9 mouse cellular contexts compared by ENCODE assay signal in genomic region chr10:83197690-83198336, GRCm38 (mm10).
DNase-seq lines count a peak whose midpoint lies in the region; ATAC-seq lines count a peak whose summit lies in the region.
"Had no signal": no experiment of that assay in that cellular context is flagged by ENCODE, and none has a peak within 500 bp of the region (broad histone marks: within the 10 kb centered on the region; RNA-seq: fewer than 3 reads in every experiment).

No protein-coding gene starts in this region.

- no peak overlapping the region for H3K4me2 ChIP-seq in intestine, embryonic 14.5 days (ENCODE audit: low read length)
- H3K4me2 ChIP-seq in intestine, embryonic 16.5 days (ENCODE audit: low read depth, low read length) = no peak overlapping the region
- H3K4me2 ChIP-seq: neural tube, embryonic 13.5 days had no signal

- intact Hi-C loops in heart, postnatal 36 days (cut with DNase I) = loop anchor here (1.0 to 10.0 kb wide), 3 partner anchors 96 to 383 kb away; no protein-coding TSS in a partner anchor

- no peaks in the 10 kb centered on the region for H3K27me3 ChIP-seq in intestine, embryonic 14.5 days (replicated peaks; ENCODE audit: control insufficient read depth, insufficient read depth, low read length)
- H3K27me3 ChIP-seq in intestine, embryonic 16.5 days (replicated peaks; ENCODE audit: control insufficient read depth, insufficient read depth, low read length) = no peaks in the 10 kb centered on the region
- H3K27me3 ChIP-seq in megakaryocyte, embryonic 14.5 days (replicated peaks) = peaks cover 11% of the 10 kb centered on the region
- H3K27me3 ChIP-seq: neural tube, embryonic 13.5 days had no signal

- H3K9me3 ChIP-seq in intestine, embryonic 14.5 days (ENCODE audit: control insufficient read depth, low read length) = no peaks in the 10 kb centered on the region
- no peaks in the 10 kb centered on the region for H3K9me3 ChIP-seq in intestine, embryonic 16.5 days (ENCODE audit: control insufficient read depth, low read length)
- no peaks in the 10 kb centered on the region for H3K9me3 ChIP-seq in megakaryocyte, embryonic 14.5 days
- H3K9me3 ChIP-seq: neural tube, embryonic 13.5 days had no signal

- no peaks in the 10 kb centered on the region for H3K36me3 ChIP-seq in intestine, embryonic 14.5 days (ENCODE audit: control insufficient read depth, insufficient read depth, low read length)
- H3K36me3 ChIP-seq in intestine, embryonic 16.5 days (ENCODE audit: control insufficient read depth, insufficient read depth, low read length) = no peaks in the 10 kb centered on the region
- H3K36me3 ChIP-seq in megakaryocyte, embryonic 14.5 days (replicated peaks; ENCODE audit: low read length) = peaks cover 19% of the 10 kb centered on the region
- H3K36me3 ChIP-seq: neural tube, embryonic 13.5 days had no signal

- peak; percentile 87 for DNase-seq in intestine, embryonic 14.5 days (ENCODE audit: low spot score)
- peak; percentile 81 for DNase-seq in brain, adult 2 months (ENCODE audit: low read depth, low spot score)
- peak; percentile 81 to 82 for DNase-seq in heart, postnatal 36 days
- peak; percentile 79 to 81 for DNase-seq in left cerebral cortex, adult 18-20 months (ENCODE audit: low spot score in 2 of 2)
- DNase-seq in spleen, postnatal 36 days (ENCODE audit: low spot score in 2 of 2) = peak; percentile 53 to 61

- no peak overlapping the region for H3K4me3 ChIP-seq in intestine, embryonic 14.5 days (ENCODE audit: low read depth, low read length)
- H3K4me3 ChIP-seq in intestine, embryonic 16.5 days (ENCODE audit: low read length) = no peak overlapping the region
- H3K4me3 ChIP-seq in megakaryocyte, embryonic 14.5 days (replicated peaks) = peak overlapping the region; percentile 19
- H3K4me3 ChIP-seq: neural tube, embryonic 13.5 days had no signal

- WGBS in intestine, embryonic 14.5 days = 53% methylated on average over 11 of the region's 11 CpGs
- WGBS in intestine, embryonic 16.5 days = 59% methylated on average over 11 of the region's 11 CpGs

- H3K27ac ChIP-seq in intestine, embryonic 14.5 days (ENCODE audit: low read depth) = no peak overlapping the region
- no peak overlapping the region for H3K27ac ChIP-seq in intestine, embryonic 16.5 days (ENCODE audit: low read length)
- H3K27ac ChIP-seq: neural tube, embryonic 13.5 days had no signal

- H3K4me1 ChIP-seq in intestine, embryonic 14.5 days (replicated peaks; ENCODE audit: control insufficient read depth, insufficient read depth, low read length) = no peaks in the 10 kb centered on the region
- no peaks in the 10 kb centered on the region for H3K4me1 ChIP-seq in intestine, embryonic 16.5 days (ENCODE audit: control insufficient read depth, insufficient read depth, low read length)
- H3K4me1 ChIP-seq in megakaryocyte, embryonic 14.5 days = peaks cover 60% of the 10 kb centered on the region
- H3K4me1 ChIP-seq: neural tube, embryonic 13.5 days had no signal

- ATAC-seq in intestine, embryonic 14.5 days (replicated peaks; ENCODE audit: low FRiP score, low TSS enrichment, low read depth) = no peak
- ATAC-seq in intestine, embryonic 16.5 days = no peak
- ATAC-seq in erythroid progenitor cell, adult 5-6 weeks (replicated peaks; ENCODE audit: low FRiP score, poor library complexity, severe bottlenecking) = 0 out of 2 replicates have a peak, but pooled peaks have one; percentile 50

- H3K9ac ChIP-seq in intestine, embryonic 14.5 days (ENCODE audit: low read length) = no peak overlapping the region
- H3K9ac ChIP-seq in intestine, embryonic 16.5 days (ENCODE audit: low read depth, low read length) = no peak overlapping the region
- H3K9ac ChIP-seq: neural tube, embryonic 13.5 days had no signal
